Mouse (Mus musculus) bone marrow, adult 2 months (tissue): Measurements from ENCODE around the gene Acaa1b. TPM values are rescaled to one million over a fixed set of nuclear protein-coding genes. Genes with fewer than 3 reads are reported as not detected.

Source experiments
- H3K27ac ChIP-seq: fragments of 200-500 bp; 2 replicates; pipeline ENCODE4 v1.5.1; 2012; ENCODE audit warnings: low read depth, mild to moderate bottlenecking, control low read depth, inconsistent platforms, low read length; ENCODE audit not compliant: control insufficient read depth, poor library complexity, insufficient read depth
- H3K4me1 ChIP-seq: fragments of 200-500 bp; 2 replicates; pipeline ENCODE4 v1.6.1; 2011; ENCODE audit warnings: low read length; ENCODE audit not compliant: control insufficient read depth, insufficient read depth
- H3K4me3 ChIP-seq: fragments of 200-500 bp; replicated peaks from 2 replicates; pipeline ENCODE3; 2011; ENCODE audit warnings: mild to moderate bottlenecking, low read depth, low read length, control low read depth; ENCODE audit not compliant: control insufficient read depth
- CTCF ChIP-seq: fragments of 200-500 bp; IDR thresholded peaks from 2 replicates; pipeline ENCODE4 v1.5.1; 2011; ENCODE audit warnings: low read length, control low read depth; ENCODE audit not compliant: control insufficient read depth, insufficient read depth
- POLR2A ChIP-seq: fragments of 200-500 bp; IDR thresholded peaks from 2 replicates; pipeline ENCODE4 v1.6.1; 2011; ENCODE audit warnings: low read depth, mild to moderate bottlenecking, control low read depth, low read length, borderline replicate concordance; ENCODE audit not compliant: control insufficient read depth
- WGBS: fragments of 180-500 bp; shearing (Covaris S2); methylation state at CpG from one replicate; pipeline ENCODE4 v1.1.7; 2018; 5-methylcytosine and 5-hydroxymethylcytosine counted together
- polyA plus RNA-seq: library from polyadenylated mRNA; stranded (reverse); fragments of >200 nt; gene quantifications from 2 replicates; pipeline ENCODE4 v1.2.4, GENCODE M21; 2011; ENCODE audit warnings: low replicate concordance; ENCODE audit not compliant: missing spikeins, insufficient read depth, insufficient read length

The Acaa1b gene
- polyA plus RNA-seq, 1 experiment, result 2.3 TPM

GRCm38 (mm10) chr9:119107566-119107965 lies 49.3 kb downstream of the Acaa1b start:
- Histone ChIP-seq H3K27ac (no peak overlapping the region), H3K4me1 (no peaks in the 10 kb centered on the region), H3K4me3 (no peak overlapping the region)
- TF ChIP-seq CTCF, result peak; percentile 48
- no peak for TF ChIP-seq POLR2A
- WGBS, result 83% methylated on average over 4 of the region's 4 CpGs

- 3% methylated on average over 19 of the region's 19 CpGs for WGBS
- TF ChIP-seq CTCF (no peak), POLR2A (no peak)
Measured at GRCm38 (mm10) chr9:119102783-119103113, 54.1 kb downstream of the Acaa1b start.

GRCm38 (mm10) chr9:119101992-119102782 lies 54.7 kb downstream of the Acaa1b start, which contains the start of gene Dlec1:
Gene Dlec1, plus strand, starts transcription at chr9:119102478.
- Histone ChIP-seq H3K4me3 (peak within 1 kb of the TSS; percentile 67), H3K4me1 (no peaks in the 10 kb centered on the region), H3K27ac (no peak within 1 kb of the TSS)
- TF ChIP-seq POLR2A, result 0 out of 2 replicates have a peak, but pooled peaks have one; percentile 16
- no peak for TF ChIP-seq CTCF
- WGBS, result 4% methylated on average over 44 of the region's 44 CpGs

More at GRCm38 (mm10) chr9:119102783-119103113, 54.1 kb downstream of the Acaa1b start:
- Histone ChIP-seq H3K4me3 (peak overlapping the region; percentile 67), H3K27ac (no peak overlapping the region), H3K4me1 (no peaks in the 10 kb centered on the region)

- no peak overlapping the region for H3K4me3 ChIP-seq
- H3K4me1 ChIP-seq, result no peaks in the 10 kb centered on the region
- WGBS, result 25% methylated on average over 15 of the region's 15 CpGs
- no peak overlapping the region for H3K27ac ChIP-seq
- no peak for TF ChIP-seq CTCF
Measured at GRCm38 (mm10) chr9:119100177-119100898, 56.6 kb downstream of the Acaa1b start.

Other genes with a start within 250 kb of the Acaa1b start
- 4.4 and 6.7 TPM in 2 replicates for gene Ctdspl, start 230.6 kb downstream of the Acaa1b start, polyA plus RNA-seq
- gene Vill, start 104.3 kb downstream of the Acaa1b start, polyA plus RNA-seq, result 19.5 and 35.2 TPM in 2 replicates
- 2.6 TPM in 2 replicates for gene Plcd1, start 63.6 kb downstream of the Acaa1b start, polyA plus RNA-seq
- 2.5 TPM in 1 of 2 replicates, not detected in the other for gene Dlec1, start 54.6 kb downstream of the Acaa1b start, polyA plus RNA-seq
- gene Gm47289, start 2.1 kb upstream of the Acaa1b start, polyA plus RNA-seq, result not detected in 2 replicates
- gene Slc22a13, start 52.0 kb upstream of the Acaa1b start, polyA plus RNA-seq, result not detected in 2 replicates
- gene Oxsr1, start 165.3 kb upstream of the Acaa1b start, polyA plus RNA-seq, result 16.7 and 19.3 TPM in 2 replicates
- gene Acaa1a, start 182.6 kb upstream of the Acaa1b start, polyA plus RNA-seq, result 25.2 and 53.7 TPM in 2 replicates
- 17.7 and 26.2 TPM in 2 replicates for gene Myd88, start 184.3 kb upstream of the Acaa1b start, polyA plus RNA-seq
- gene Xylb, start 200.3 kb upstream of the Acaa1b start, polyA plus RNA-seq, result 1.5 and 2.3 TPM in 2 replicates
- 2.0 and 8.0 TPM in 2 replicates for gene Slc22a14, start 208.5 kb upstream of the Acaa1b start, polyA plus RNA-seq
- gene Acvr2b, start 245.0 kb upstream of the Acaa1b start, polyA plus RNA-seq, result 0.47 and 2.8 TPM in 2 replicates